Mouse (Mus musculus) heart, adult 2 months (tissue): Measurements from ENCODE around the gene Dnajc22.

ENCODE experiments used
- CTCF ChIP-seq: fragments of 200-600 bp; IDR thresholded peaks from 2 replicates; pipeline ENCODE4 v1.8.1; 2022; ENCODE audit warnings: antibody characterized with exemption, mild to moderate bottlenecking, moderate library complexity
- EP300 ChIP-seq: fragments of 200-500 bp; IDR thresholded peaks from 2 replicates; pipeline ENCODE4 v1.6.1; 2011; ENCODE audit warnings: low read depth, low read length, control low read depth; ENCODE audit not compliant: insufficient read depth
- POLR2A ChIP-seq: fragments of 200-500 bp; IDR thresholded peaks from 2 replicates; pipeline ENCODE4 v1.6.1; 2011; ENCODE audit warnings: mild to moderate bottlenecking, low read depth, low read length, control low read depth; ENCODE audit not compliant: insufficient read depth

DNA sequence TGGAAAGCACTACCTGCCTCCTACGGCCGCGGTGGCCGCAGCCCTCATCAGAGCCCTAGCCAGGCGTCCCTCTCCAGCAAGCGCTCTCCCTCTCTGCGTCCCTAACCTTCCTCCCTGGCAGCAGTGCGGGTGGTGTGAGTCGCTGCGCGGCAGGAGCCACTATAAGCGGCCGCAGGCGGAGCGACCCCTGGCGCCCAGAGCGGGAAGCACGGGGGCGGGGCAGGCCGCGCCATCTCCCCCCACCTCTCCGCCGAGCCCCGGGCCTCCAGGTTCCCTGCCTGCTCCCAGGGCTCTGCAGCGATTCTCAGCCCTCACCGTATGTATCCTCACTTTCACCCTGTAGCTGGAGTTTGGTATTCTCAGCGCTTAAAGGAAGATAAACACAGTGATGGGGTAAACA, 4.7 kb upstream of the Dnajc22 start:
- TF ChIP-seq CTCF: no peak; the same call in 1 of the 2 replicates
- TF ChIP-seq POLR2A: no peak
- TF ChIP-seq EP300: no peak
